Mouse (Mus musculus) T-cell, adult 66 days (primary cell): ENCODE data around the gene Meis2. TPM values are rescaled to one million over a fixed set of nuclear protein-coding genes. Genes with fewer than 3 reads are reported as not detected.

Experiments
- total RNA-seq, 2 experiments: library from RNA; stranded (reverse); gene quantifications; 3 replicates in 1 of 2; 4 replicates in 1 of 2; pipeline ENCODE4 v1.2.4; 2023

Meis2 gene
- not detected for total RNA-seq

GRCm38 (mm10) chr2:116065570-116066005 lies at the start of gene Meis2:
Gene Meis2, minus strand, starts transcription at chr2:116065839.

